Mouse (Mus musculus) layer of hippocampus, adult 9-11 months (tissue): ENCODE data around the gene Tlr12.
"Not testable (repeated sequence)": the region's sequence is repeated elsewhere in the genome, so short reads cannot be mapped to it uniquely, and the experiment has no call there.

Experiments used
- DNase-seq: peaks from one replicate; pipeline ENCODE4 v3.0.0; 2022

Gene Tlr12

GRCm38 (mm10) chr4:128618246-128618911 is at the start of gene Tlr12:
Gene Tlr12, minus strand, starts transcription at chr4:128618619.
- no peak for DNase-seq

GRCm38 (mm10) chr4:128667195-128667594 is 48.8 kb upstream of the Tlr12 start:
- DNase-seq = not testable (repeated sequence)

- DNase-seq = not testable (repeated sequence)
Measured at GRCm38 (mm10) chr4:128666362-128666761, 47.9 kb upstream of the Tlr12 start.

- no peak for DNase-seq
Measured at GRCm38 (mm10) chr4:128664002-128664401, 45.6 kb upstream of the Tlr12 start.

- DNase-seq = no peak
Measured at GRCm38 (mm10) chr4:128661063-128661462, 42.6 kb upstream of the Tlr12 start.

- DNase-seq = peak; percentile 62
Measured at GRCm38 (mm10) chr4:128660196-128660595, 41.8 kb upstream of the Tlr12 start.

- no peak for DNase-seq
Measured at GRCm38 (mm10) chr4:128655446-128655845, 37.0 kb upstream of the Tlr12 start.

- DNase-seq = peak; percentile 98
Measured at GRCm38 (mm10) chr4:128654505-128655381, 36.3 kb upstream of the Tlr12 start, which contains the start of gene Phc2. Gene Phc2, plus strand, starts transcription at chr4:128654702.

GRCm38 (mm10) chr4:128652584-128653298 is 34.3 kb upstream of the Tlr12 start:
- DNase-seq = no peak

GRCm38 (mm10) chr4:128651530-128651929 is 33.1 kb upstream of the Tlr12 start:
- DNase-seq = no peak

- DNase-seq = no peak
Measured at GRCm38 (mm10) chr4:128648567-128649255, 30.3 kb upstream of the Tlr12 start.

- DNase-seq = no peak
Measured at GRCm38 (mm10) chr4:128646762-128647161, 28.3 kb upstream of the Tlr12 start.

- DNase-seq = no peak
Measured at GRCm38 (mm10) chr4:128645896-128646295, 27.5 kb upstream of the Tlr12 start.

GRCm38 (mm10) chr4:128641766-128642717 is 23.6 kb upstream of the Tlr12 start:
- no peak for DNase-seq

- no peak for DNase-seq
Measured at GRCm38 (mm10) chr4:128638265-128638923, 20.0 kb upstream of the Tlr12 start.

- DNase-seq = no peak
Measured at GRCm38 (mm10) chr4:128637250-128637649, 18.8 kb upstream of the Tlr12 start.

GRCm38 (mm10) chr4:128635894-128636585 is 17.6 kb upstream of the Tlr12 start:
- no peak for DNase-seq

GRCm38 (mm10) chr4:128635451-128635850 is 17.0 kb upstream of the Tlr12 start:
- no peak for DNase-seq

- no peak for DNase-seq
Measured at GRCm38 (mm10) chr4:128621109-128621508, 2.7 kb upstream of the Tlr12 start.

- no peak for DNase-seq
Measured at GRCm38 (mm10) chr4:128620572-128620971, 2.2 kb upstream of the Tlr12 start.
